Mouse (Mus musculus) MEL (cell line): ENCODE data around the gene Mlx.

Experiments used
- CTCF ChIP-seq, 3 experiments: IDR thresholded peaks in 2 of 3; conservative IDR thresholded peaks in 1 of 3; 2 replicates each; pipeline ENCODE4 v1.5.1; 2011 to 2012; ENCODE audit warnings: low read length in 3 of 3, low read depth in 2 of 3, mild to moderate bottlenecking in 2 of 3, improper control_type of control experiment in 1 of 3, inconsistent platforms in 1 of 3, mixed read lengths in 1 of 3, moderate library complexity in 1 of 3; ENCODE audit not compliant: control insufficient read depth in 1 of 3, insufficient read depth in 1 of 3, poor library complexity in 1 of 3, severe bottlenecking in 1 of 3
- EP300 ChIP-seq, 2 experiments: IDR thresholded peaks; 2 replicates each; pipeline ENCODE4 v1.6.1; 2011; ENCODE audit warnings: improper control_type of control experiment in 2 of 2, low read length in 2 of 2, low read depth in 1 of 2, mild to moderate bottlenecking in 1 of 2

DNA sequence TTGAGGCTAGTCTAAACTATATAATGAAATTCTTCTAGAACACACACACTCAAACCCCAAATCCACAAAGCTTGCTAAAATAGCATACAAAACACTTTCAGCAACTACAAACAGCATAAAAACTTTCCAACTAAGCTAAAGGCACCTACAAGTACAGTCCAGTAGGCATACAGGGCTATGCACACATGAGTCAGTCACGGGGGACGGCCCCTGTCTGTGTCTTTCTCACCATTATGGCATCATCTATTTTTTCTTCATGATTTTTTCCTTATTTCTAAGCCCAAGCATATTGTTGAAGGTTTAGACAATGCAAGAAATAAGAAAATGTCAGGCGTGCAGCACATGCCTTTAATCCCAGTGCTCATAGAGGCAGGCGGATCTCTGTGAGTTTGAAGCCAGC is 24.1 kb downstream of the Mlx start:
- TF ChIP-seq EP300 (IDR thresholded peaks at IDR 0.05; ENCODE audit: low read depth in 1 of 2, low read length in 2 of 2) (no peak), CTCF (IDR thresholded peaks at IDR 0.05 in 2 of 3, conservative IDR thresholded peaks at IDR 0.05 in 1 of 3; ENCODE audit: control insufficient read depth in 1 of 3, insufficient read depth in 1 of 3, low read depth in 2 of 3, low read length in 3 of 3, poor library complexity in 1 of 3, severe bottlenecking in 1 of 3) (no peak)
